ENCODE assay signal across 12 mouse cellular contexts in genomic region chr13:58560497-58561138, GRCm38 (mm10). TPM values are rescaled to one million over a fixed set of nuclear protein-coding genes. Genes with fewer than 3 reads are reported as not detected.
A peak's percentile ranks its signal among the peaks of the same experiment; 100 is the strongest.
DNase-seq lines count a peak whose midpoint lies in the region; TF ChIP-seq lines count a peak whose summit lies in the region.
"Had no signal": no experiment of that assay in that cellular context is flagged by ENCODE, and none has a peak within 500 bp of the region (broad histone marks: within the 10 kb centered on the region; RNA-seq: fewer than 3 reads in every experiment).

No protein-coding gene starts in this region.

- H3K4me3 ChIP-seq in layer of hippocampus, adult 2 months = no peak overlapping the region
- H3K4me3 ChIP-seq: heart, embryonic 15.5 days; liver, embryonic 15.5 days had no signal

- H3K27ac ChIP-seq in layer of hippocampus, adult 2 months = peak overlapping the region; percentile 2; the same call in 1 of the 2 replicates
- H3K27ac ChIP-seq: heart, embryonic 15.5 days; liver, embryonic 15.5 days had no signal

- peak; percentile 11 for DNase-seq in urinary bladder, postnatal 14 days (ENCODE audit: low spot score)
- no peak for DNase-seq in urinary bladder, adult 2 months (ENCODE audit: low spot score)
- peak; percentile 73 to 88 for DNase-seq in layer of hippocampus, adult 2 months (ENCODE audit: low spot score in 2 of 2)
- DNase-seq in lung, postnatal 36 days = peak; percentile 16
- no peak for DNase-seq in adrenal gland, adult 2 months
- no peak for DNase-seq in gastrocnemius, adult 8-10 months (ENCODE audit: low spot score in 2 of 2)
- DNase-seq in adrenal gland, postnatal 36 days = no peak
- no peak for DNase-seq in heart, postnatal 25 days (ENCODE audit: low spot score)

- intact Hi-C loops in heart, postnatal 25 days (cut with DNase I) = no loop called here

- TF ChIP-seq CTCF in layer of hippocampus, adult 2 months (conservative IDR thresholded peaks at IDR 0.05) = no peak

RNA-seq across cellular contexts. Expression of gene Slc28a3, which starts 50.1 kb away (rescaled TPM):
- polyA plus RNA-seq in urinary bladder, adult 2 months (2012; rRNA removed) = 0.06 and 0.07 TPM in 2 replicates
- total RNA-seq in layer of hippocampus, adult 2 months (2021) = under 1 TPM in 1 of 2 experiments, not detected in 1; 0.10 TPM
- not detected for total RNA-seq in adrenal gland, adult 2 months (2021)
- polyA plus RNA-seq in adrenal gland, adult 2 months (2012; rRNA removed) = 0.02 TPM in 1 of 2 replicates, not detected in the other
- not detected for total RNA-seq in gastrocnemius, adult 8-10 months (2022)
- not detected for total RNA-seq in adrenal gland, postnatal 36 days (2021)
- not detected for total RNA-seq in heart, postnatal 25 days (2021)
- total RNA-seq: common myeloid progenitor, adult 5-6 weeks had no signal
- polyA plus RNA-seq: G1E had no signal

Comparison
In these comparisons a context has a peak if more than half of its experiments do, and no peak if none do; other contexts are left out.
1. DNase-seq: peak in urinary bladder, postnatal 14 days (single experiment), layer of hippocampus, adult 2 months (2 of 2) and lung, postnatal 36 days (single experiment); none in urinary bladder, adult 2 months (single experiment), adrenal gland, adult 2 months (single experiment), gastrocnemius, adult 8-10 months (0 of 2), adrenal gland, postnatal 36 days (0 of 2) and heart, postnatal 25 days (single experiment).